Mouse (Mus musculus) gastrocnemius, postnatal 14 days (tissue): ENCODE measurements around the gene Gm21836. TPM values are rescaled to one million over a fixed set of nuclear protein-coding genes. Genes with fewer than 3 reads are reported as not detected.
"Not testable (repeated sequence)": the region's sequence is repeated elsewhere in the genome, so short reads cannot be mapped to it uniquely, and the experiment has no call there.

ENCODE experiments used
- DNase-seq: peaks from one replicate; pipeline ENCODE4 v3.0.0; 2021; ENCODE audit warnings: mixed read lengths
- intact Hi-C: fragments of 180-260 bp; cut with DNase I; formaldehyde crosslinking; loops from one replicate; pipeline ENCODE4 v1.15.1; 2025; ENCODE audit warnings: low total_unique reads
- long read RNA-seq, 2 experiments: library from polyadenylated mRNA; stranded (forward); transcript quantifications; one replicate each; pipeline ENCODE4 v2.0.0; 2021
- total RNA-seq, 2 experiments: library from RNA; stranded (reverse); gene quantifications; 2 replicates each; pipeline ENCODE4 v1.2.3; 2021

Gm21836 gene
- total RNA-seq, result not detected
- long read RNA-seq, experiment 1, result 0 reads
- long read RNA-seq, experiment 2, result 0 reads

- DNase-seq, intact Hi-C loops: not testable (repeated sequence)
Observed at GRCm38 (mm10) chr9:124493693-124494092, at the start of gene Gm21836. Gm21836 (minus strand) TSS chr9:124493793.

- DNase-seq, intact Hi-C loops: not testable (repeated sequence)
Observed at GRCm38 (mm10) chr9:124480361-124480980, 13.1 kb downstream of the Gm21836 start.

- intact Hi-C loops, result no loop called here
- peak; percentile 11 for DNase-seq
Observed at GRCm38 (mm10) chr9:124478081-124478480, 15.5 kb downstream of the Gm21836 start.

- intact Hi-C loops, result loop anchor here (1.0 kb wide), 1 partner anchor 34 kb away; no protein-coding TSS in a partner anchor
- DNase-seq, result peak; percentile 7
Observed at GRCm38 (mm10) chr9:124476096-124476902, 17.3 kb downstream of the Gm21836 start, which contains the start of gene Ppp2r3d. Ppp2r3d (minus strand) TSS chr9:124476898.

GRCm38 (mm10) chr9:124475689-124476088 is 17.9 kb downstream of the Gm21836 start:
- intact Hi-C loops, result loop anchor here (1.0 kb wide), 1 partner anchor 33 kb away; no protein-coding TSS in a partner anchor

GRCm38 (mm10) chr9:124456572-124456971 is 37.0 kb downstream of the Gm21836 start:
- peak; percentile 21 for DNase-seq
- intact Hi-C loops, result no loop called here

More at GRCm38 (mm10) chr9:124475689-124476088, 17.9 kb downstream of the Gm21836 start:
- no peak for DNase-seq

Other genes starting within 250 kb of the Gm21836 start
- gene 2010315B03Rik, start 181.1 kb downstream of the Gm21836 start, total RNA-seq, result 10 to 100 TPM in 1 of 2 experiments, 1 to 10 TPM in 1; 9.0 to 11.1 TPM
- 10 to 100 TPM; 47.1 to 62.1 TPM for gene Ppp2r3d, start 16.9 kb downstream of the Gm21836 start, total RNA-seq